Mouse (Mus musculus): ENCODE data around the gene D130043K22Rik.

Gene D130043K22Rik

GRCm38 (mm10) chr13:24893880-24894279 is 48.9 kb downstream of the D130043K22Rik start:
- no peak for DNase-seq (ENCODE audit: low spot score in 2 of 2)

GRCm38 (mm10) chr13:24901916-24902315 is 57.0 kb downstream of the D130043K22Rik start:
- no peak for DNase-seq (ENCODE audit: low spot score in 2 of 2)

GRCm38 (mm10) chr13:24903412-24903811 is 58.5 kb downstream of the D130043K22Rik start:
- DNase-seq (ENCODE audit: low spot score in 2 of 2): no peak

- no peak for DNase-seq (ENCODE audit: low spot score in 2 of 2)
These were observed 60.5 kb downstream of the D130043K22Rik start for GRCm38 (mm10) chr13:24905422-24905821.

GRCm38 (mm10) chr13:24906831-24907570 is 62.1 kb downstream of the D130043K22Rik start:
- DNase-seq (ENCODE audit: low spot score in 2 of 2): no peak

- no peak for DNase-seq (ENCODE audit: low spot score in 2 of 2)
These were observed 64.2 kb downstream of the D130043K22Rik start for GRCm38 (mm10) chr13:24909112-24909511.

- DNase-seq (ENCODE audit: low spot score in 2 of 2): no peak
These were observed 68.6 kb downstream of the D130043K22Rik start for GRCm38 (mm10) chr13:24913576-24913975.

- no peak for DNase-seq (ENCODE audit: low spot score in 2 of 2)
These were observed 70.0 kb downstream of the D130043K22Rik start for GRCm38 (mm10) chr13:24914915-24915314.

- no peak for DNase-seq (ENCODE audit: low spot score in 2 of 2)
These were observed 70.9 kb downstream of the D130043K22Rik start for GRCm38 (mm10) chr13:24915831-24916230.

GRCm38 (mm10) chr13:24920333-24920977 is 75.5 kb downstream of the D130043K22Rik start:
- peak in 1 of 2 experiments; percentile 23 for DNase-seq (ENCODE audit: low spot score in 2 of 2)

- DNase-seq (ENCODE audit: low spot score in 2 of 2): no peak
These were observed 76.3 kb downstream of the D130043K22Rik start for GRCm38 (mm10) chr13:24921281-24921680.

GRCm38 (mm10) chr13:24923991-24924390 is 79.1 kb downstream of the D130043K22Rik start:
- DNase-seq (ENCODE audit: low spot score in 2 of 2): no peak

GRCm38 (mm10) chr13:24930591-24930990 is 85.7 kb downstream of the D130043K22Rik start:
- DNase-seq (ENCODE audit: low spot score in 2 of 2): no peak

GRCm38 (mm10) chr13:24933199-24933598 is 88.3 kb downstream of the D130043K22Rik start:
- no peak for DNase-seq (ENCODE audit: low spot score in 2 of 2)

- DNase-seq (ENCODE audit: low spot score in 2 of 2): no peak
These were observed 91.8 kb downstream of the D130043K22Rik start for GRCm38 (mm10) chr13:24936772-24937107.

- peak in 1 of 2 experiments; percentile 80 for DNase-seq (ENCODE audit: low spot score in 2 of 2)
These were observed 92.3 kb downstream of the D130043K22Rik start, which contains the start of gene Aldh5a1 for GRCm38 (mm10) chr13:24937108-24937838. Gene Aldh5a1, minus strand, starts transcription at chr13:24937661.

- no peak for DNase-seq (ENCODE audit: low spot score in 2 of 2)
These were observed 92.9 kb downstream of the D130043K22Rik start for GRCm38 (mm10) chr13:24937839-24938166.

GRCm38 (mm10) chr13:24938683-24939082 is 93.7 kb downstream of the D130043K22Rik start:
- DNase-seq (ENCODE audit: low spot score in 2 of 2): peak in 1 of 2 experiments; percentile 84

GRCm38 (mm10) chr13:24939472-24939871 is 94.5 kb downstream of the D130043K22Rik start:
- no peak for DNase-seq (ENCODE audit: low spot score in 2 of 2)

GRCm38 (mm10) chr13:24942512-24943282 is 97.8 kb downstream of the D130043K22Rik start, which contains the start of gene Gpld1:
Gene Gpld1, plus strand, starts transcription at chr13:24943152.
- peak in 1 of 2 experiments; percentile 42 for DNase-seq (ENCODE audit: low spot score in 2 of 2)

- DNase-seq (ENCODE audit: low spot score in 2 of 2): no peak
These were observed 98.4 kb downstream of the D130043K22Rik start for GRCm38 (mm10) chr13:24943303-24943702.

GRCm38 (mm10) chr13:24945567-24945966 is 100.6 kb downstream of the D130043K22Rik start:
- no peak for DNase-seq (ENCODE audit: low spot score in 2 of 2)

All from left cerebral cortex, adult 9 months (tissue).